Mouse (Mus musculus) thymus, postnatal 25 days (tissue): ENCODE measurements around the gene Zfp68.
A peak's percentile ranks its signal among the peaks of the same experiment; 100 is the strongest.
"Not testable (repeated sequence)": the region's sequence is repeated elsewhere in the genome, so short reads cannot be mapped to it uniquely, and the experiment has no call there.

Source experiments
- DNase-seq: peaks from one replicate; pipeline ENCODE4 v3.0.0; 2022

The Zfp68 gene

GRCm38 (mm10) chr5:138619211-138620128 lies at the start of gene Zfp68:
Zfp68 (minus strand) TSS chr5:138619761.
- DNase-seq: peak; percentile 91

- peak; percentile 47 for DNase-seq
Observed at GRCm38 (mm10) chr5:138658922-138659321, 39.4 kb upstream of the Zfp68 start.

GRCm38 (mm10) chr5:138657854-138658253 lies 38.3 kb upstream of the Zfp68 start:
- DNase-seq: peak; percentile 34

- no peak for DNase-seq
Observed at GRCm38 (mm10) chr5:138657407-138657806, 37.8 kb upstream of the Zfp68 start.

- DNase-seq: peak; percentile 36
Observed at GRCm38 (mm10) chr5:138656477-138657156, 37.1 kb upstream of the Zfp68 start.

- no peak for DNase-seq
Observed at GRCm38 (mm10) chr5:138652911-138653310, 33.4 kb upstream of the Zfp68 start.

GRCm38 (mm10) chr5:138641761-138642160 lies 22.2 kb upstream of the Zfp68 start:
- DNase-seq: no peak

GRCm38 (mm10) chr5:138641081-138641480 lies 21.5 kb upstream of the Zfp68 start:
- DNase-seq: no peak

- DNase-seq: no peak
Observed at GRCm38 (mm10) chr5:138636486-138636885, 16.9 kb upstream of the Zfp68 start.

GRCm38 (mm10) chr5:138623478-138623875 lies 3.9 kb upstream of the Zfp68 start:
- DNase-seq: no peak

GRCm38 (mm10) chr5:138622645-138623477 lies 3.3 kb upstream of the Zfp68 start, which contains the start of gene A430033K04Rik:
A430033K04Rik (plus strand) TSS chr5:138622859.
- peak; percentile 94 for DNase-seq

- DNase-seq: no peak
Observed at GRCm38 (mm10) chr5:138620836-138621235, 1.3 kb upstream of the Zfp68 start.

- peak; percentile 25 for DNase-seq
Observed at GRCm38 (mm10) chr5:138618353-138618752, 1.2 kb downstream of the Zfp68 start.

GRCm38 (mm10) chr5:138587396-138587795 lies 32.2 kb downstream of the Zfp68 start:
- DNase-seq: no peak

- DNase-seq: peak; percentile 54
Observed at GRCm38 (mm10) chr5:138571623-138572022, 47.9 kb downstream of the Zfp68 start.

GRCm38 (mm10) chr5:138564612-138565011 lies 54.9 kb downstream of the Zfp68 start, which contains the start of gene 1700123K08Rik:
1700123K08Rik (minus strand) TSS chr5:138564712.
- DNase-seq: not testable (repeated sequence)
